20 mouse cellular contexts compared by ENCODE assay signal in the genomic region with DNA sequence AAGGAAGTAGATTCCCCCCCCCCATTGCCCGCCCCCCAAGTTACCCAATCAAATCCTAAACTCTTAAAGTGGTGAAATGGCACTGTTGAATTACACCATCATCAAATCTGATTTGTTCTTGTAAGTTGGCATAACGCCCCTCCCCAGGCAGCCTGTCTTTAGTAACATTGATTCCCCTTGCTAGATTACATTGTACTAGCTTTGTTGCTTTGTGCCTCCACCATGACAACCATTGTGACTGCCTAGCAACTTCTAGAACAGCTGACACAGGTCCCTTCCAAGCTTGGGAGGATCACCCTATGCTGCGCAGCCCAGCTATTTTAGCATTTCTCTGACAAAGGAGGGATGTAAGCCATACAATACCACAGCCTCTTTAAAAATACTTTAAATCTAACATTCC. TPM values are rescaled to one million over a fixed set of nuclear protein-coding genes. Genes with fewer than 3 reads are reported as not detected.
A peak's percentile ranks its signal among the peaks of the same experiment; 100 is the strongest.
DNase-seq lines count a peak whose midpoint lies in the region; ATAC-seq lines count a peak whose summit lies in the region.
"Had no signal": no experiment of that assay in that cellular context is flagged by ENCODE, and none has a peak within 500 bp of the region (broad histone marks: within the 10 kb centered on the region; RNA-seq: fewer than 3 reads in every experiment).

No protein-coding gene starts in this region.

- no peaks in the 10 kb centered on the region for H3K36me3 ChIP-seq in hindbrain, embryonic 11.5 days (ENCODE audit: control insufficient read depth, insufficient read depth, low read length)
- no peaks in the 10 kb centered on the region for H3K36me3 ChIP-seq in hindbrain, embryonic 10.5 days
- H3K36me3 ChIP-seq in hindbrain, embryonic 16.5 days (ENCODE audit: control insufficient read depth, insufficient read depth, low read length): no peaks in the 10 kb centered on the region
- H3K36me3 ChIP-seq in midbrain, embryonic 16.5 days (ENCODE audit: control insufficient read depth, insufficient read depth, low read length): no peaks in the 10 kb centered on the region
- H3K36me3 ChIP-seq: embryonic facial prominence, embryonic 13.5 days; intestine, embryonic 15.5 days; limb, embryonic 13.5 days had no signal

- H3K4me1 ChIP-seq in hindbrain, embryonic 11.5 days (replicated peaks; ENCODE audit: control insufficient read depth, insufficient read depth, low read length): peaks cover 15% of the 10 kb centered on the region
- H3K4me1 ChIP-seq in hindbrain, embryonic 10.5 days (replicated peaks): peaks cover 74% of the 10 kb centered on the region
- H3K4me1 ChIP-seq in hindbrain, embryonic 16.5 days (ENCODE audit: control insufficient read depth, insufficient read depth, low read depth, low read length): peaks cover 11% of the 10 kb centered on the region
- peaks cover 13% of the 10 kb centered on the region; the same call in 1 of the 2 replicates for H3K4me1 ChIP-seq in midbrain, embryonic 16.5 days (ENCODE audit: control insufficient read depth, insufficient read depth, low read length)
- H3K4me1 ChIP-seq: megakaryocyte, embryonic 14.5 days had no signal

- 0 out of 2 replicates have a peak, but pooled peaks have one; percentile 25 for ATAC-seq in hindbrain, embryonic 11.5 days (ENCODE audit: low FRiP score)
- ATAC-seq in hindbrain, embryonic 16.5 days: peak; percentile 54; the same call in 1 of the 2 replicates
- ATAC-seq in midbrain, embryonic 16.5 days: peak; percentile 41; the same call in 1 of the 2 replicates

- peaks cover 42% of the 10 kb centered on the region for H3K27me3 ChIP-seq in hindbrain, embryonic 11.5 days (ENCODE audit: control insufficient read depth, insufficient read depth, low read length)
- peaks cover 96% of the 10 kb centered on the region for H3K27me3 ChIP-seq in hindbrain, embryonic 10.5 days (ENCODE audit: insufficient read depth, poor library complexity, severe bottlenecking)
- H3K27me3 ChIP-seq in hindbrain, embryonic 16.5 days (replicated peaks; ENCODE audit: control insufficient read depth, insufficient read depth, low read length): peaks cover 12% of the 10 kb centered on the region
- H3K27me3 ChIP-seq in midbrain, embryonic 16.5 days (ENCODE audit: control insufficient read depth, insufficient read depth, low read depth, low read length): peaks cover 11% of the 10 kb centered on the region

- H3K4me3 ChIP-seq in hindbrain, embryonic 11.5 days (ENCODE audit: low read depth, low read length): no peak overlapping the region
- H3K4me3 ChIP-seq in hindbrain, embryonic 10.5 days: no peak overlapping the region
- no peak overlapping the region for H3K4me3 ChIP-seq in hindbrain, embryonic 16.5 days (ENCODE audit: low read length)
- no peak overlapping the region for H3K4me3 ChIP-seq in midbrain, embryonic 16.5 days (ENCODE audit: low read depth, low read length)
- H3K4me3 ChIP-seq: embryonic facial prominence, embryonic 13.5 days; intestine, embryonic 15.5 days; limb, embryonic 13.5 days; megakaryocyte, embryonic 14.5 days had no signal

- no peaks in the 10 kb centered on the region for H3K9me3 ChIP-seq in hindbrain, embryonic 11.5 days (ENCODE audit: control insufficient read depth, low read length)
- no peaks in the 10 kb centered on the region for H3K9me3 ChIP-seq in hindbrain, embryonic 10.5 days
- no peaks in the 10 kb centered on the region for H3K9me3 ChIP-seq in hindbrain, embryonic 16.5 days (ENCODE audit: control insufficient read depth, low read length)
- H3K9me3 ChIP-seq in midbrain, embryonic 16.5 days (replicated peaks; ENCODE audit: control insufficient read depth, low read length, poor library complexity, severe bottlenecking): no peaks in the 10 kb centered on the region
- H3K9me3 ChIP-seq: embryonic facial prominence, embryonic 13.5 days; intestine, embryonic 15.5 days; limb, embryonic 13.5 days; megakaryocyte, embryonic 14.5 days had no signal

- whole genome bisulfite sequencing in hindbrain, embryonic 11.5 days: 44% methylated on average over 3 of the region's 3 CpGs
- WGBS in hindbrain, embryonic 10.5 days: 45% methylated on average over 3 of the region's 3 CpGs
- WGBS in hindbrain, embryonic 16.5 days: 22% methylated on average over 3 of the region's 3 CpGs
- 27% methylated on average over 3 of the region's 3 CpGs for WGBS in midbrain, embryonic 16.5 days

- H3K27ac ChIP-seq in hindbrain, embryonic 11.5 days (ENCODE audit: low read depth, low read length): no peak overlapping the region
- H3K27ac ChIP-seq in hindbrain, embryonic 10.5 days: no peak overlapping the region
- H3K27ac ChIP-seq in hindbrain, embryonic 16.5 days (ENCODE audit: low read depth, low read length): no peak overlapping the region
- H3K27ac ChIP-seq in midbrain, embryonic 16.5 days (ENCODE audit: low read length): no peak overlapping the region
- H3K27ac ChIP-seq: embryonic facial prominence, embryonic 13.5 days; intestine, embryonic 15.5 days; limb, embryonic 13.5 days had no signal

- peak; percentile 73 for DNase-seq in hindbrain, embryonic 11.5 days (ENCODE audit: low spot score)
- DNase-seq in hindbrain, embryonic 10.5 days (ENCODE audit: low spot score): no peak
- DNase-seq in retina, postnatal 1 day: peak; percentile 48
- no peak for DNase-seq in retina, embryonic 14.5 days (ENCODE audit: low spot score)
- no peak for DNase-seq in right cerebral cortex, postnatal 25 days
- DNase-seq in urinary bladder, adult 18-20 months (ENCODE audit: low spot score in 2 of 2): no peak
- DNase-seq: cerebellum, postnatal 10 days; kidney, postnatal 36 days; lung, adult 18-20 months had no signal

- no peak overlapping the region for H3K9ac ChIP-seq in hindbrain, embryonic 11.5 days (ENCODE audit: low read depth, low read length)
- H3K9ac ChIP-seq in hindbrain, embryonic 16.5 days (ENCODE audit: low read depth, low read length): no peak overlapping the region
- H3K9ac ChIP-seq in midbrain, embryonic 16.5 days (ENCODE audit: low read depth, low read length): no peak overlapping the region
- H3K9ac ChIP-seq: embryonic facial prominence, embryonic 13.5 days; intestine, embryonic 15.5 days; limb, embryonic 13.5 days had no signal

- H3K4me2 ChIP-seq in hindbrain, embryonic 11.5 days (replicated peaks; ENCODE audit: low read depth, low read length): no peak overlapping the region
- H3K4me2 ChIP-seq in hindbrain, embryonic 16.5 days (ENCODE audit: low read length): no peak overlapping the region
- H3K4me2 ChIP-seq in midbrain, embryonic 16.5 days (ENCODE audit: low read length): no peak overlapping the region
- H3K4me2 ChIP-seq: embryonic facial prominence, embryonic 13.5 days; intestine, embryonic 15.5 days; limb, embryonic 13.5 days had no signal

RNA-seq across cellular contexts. Expression of gene Aym1, which starts 5.3 kb away (rescaled TPM):
- polyA plus RNA-seq in hindbrain, embryonic 11.5 days (2014; fragmentation: Nextera tagmentation; extraction: Ambion mirVana): not detected in 2 replicates
- polyA plus RNA-seq in hindbrain, embryonic 10.5 days (2016; fragmentation: Nextera tagmentation; extraction: Ambion mirVana): not detected in 2 replicates
- polyA plus RNA-seq in hindbrain, embryonic 16.5 days (2015; fragmentation: Nextera tagmentation; extraction: Ambion mirVana): not detected in 2 replicates
- not detected in 2 replicates for polyA plus RNA-seq in midbrain, embryonic 16.5 days (2015; fragmentation: Nextera tagmentation; extraction: Ambion mirVana)
- polyA plus RNA-seq: embryonic facial prominence, embryonic 13.5 days; frontal cortex, adult 2 months; gonadal fat pad, adult 2 months; heart, embryonic 16.5 days; intestine, embryonic 15.5 days; limb, embryonic 13.5 days; small intestine, adult 2 months; stomach, embryonic 16.5 days had no signal

RNA-seq across cellular contexts. Expression of gene Sgsm1, which starts 41.2 kb away (rescaled TPM):
- polyA plus RNA-seq in hindbrain, embryonic 11.5 days (2014; fragmentation: Nextera tagmentation; extraction: Ambion mirVana): 8.5 and 10.5 TPM in 2 replicates
- 16.6 and 17.5 TPM in 2 replicates for polyA plus RNA-seq in hindbrain, embryonic 10.5 days (2016; fragmentation: Nextera tagmentation; extraction: Ambion mirVana)
- 19.4 and 23.0 TPM in 2 replicates for polyA plus RNA-seq in hindbrain, embryonic 16.5 days (2015; fragmentation: Nextera tagmentation; extraction: Ambion mirVana)
- 27.5 and 29.4 TPM in 2 replicates for polyA plus RNA-seq in midbrain, embryonic 16.5 days (2015; fragmentation: Nextera tagmentation; extraction: Ambion mirVana)

Comparison
In these comparisons a context has a peak if more than half of its experiments do, and no peak if none do; other contexts are left out.
1. DNase-seq: peak in hindbrain, embryonic 11.5 days (single experiment) and retina, postnatal 1 day (single experiment); none in hindbrain, embryonic 10.5 days (single experiment), retina, embryonic 14.5 days (single experiment), right cerebral cortex, postnatal 25 days (single experiment) and urinary bladder, adult 18-20 months (0 of 2).
2. Peak in every context shown above with its lines, with median percentiles within 50 percentile points of each other: ATAC-seq.